Mouse (Mus musculus): ENCODE data around the gene Tmem232.

- no peak for TF ChIP-seq CTCF (IDR thresholded peaks at IDR 0.05; ENCODE audit: low read depth)
- TF ChIP-seq EP300 (IDR thresholded peaks at IDR 0.05; ENCODE audit: low read depth), result no peak
Measured at GRCm38 (mm10) chr17:65400914-65401313, 139.7 kb downstream of the Tmem232 start.

Data from liver, postnatal 0 days (tissue).